Mouse (Mus musculus): ENCODE data around the gene Timm17b.
"Not testable (repeated sequence)": the region's sequence is repeated elsewhere in the genome, so short reads cannot be mapped to it uniquely, and the experiment has no call there.

Gene Timm17b

DNA sequence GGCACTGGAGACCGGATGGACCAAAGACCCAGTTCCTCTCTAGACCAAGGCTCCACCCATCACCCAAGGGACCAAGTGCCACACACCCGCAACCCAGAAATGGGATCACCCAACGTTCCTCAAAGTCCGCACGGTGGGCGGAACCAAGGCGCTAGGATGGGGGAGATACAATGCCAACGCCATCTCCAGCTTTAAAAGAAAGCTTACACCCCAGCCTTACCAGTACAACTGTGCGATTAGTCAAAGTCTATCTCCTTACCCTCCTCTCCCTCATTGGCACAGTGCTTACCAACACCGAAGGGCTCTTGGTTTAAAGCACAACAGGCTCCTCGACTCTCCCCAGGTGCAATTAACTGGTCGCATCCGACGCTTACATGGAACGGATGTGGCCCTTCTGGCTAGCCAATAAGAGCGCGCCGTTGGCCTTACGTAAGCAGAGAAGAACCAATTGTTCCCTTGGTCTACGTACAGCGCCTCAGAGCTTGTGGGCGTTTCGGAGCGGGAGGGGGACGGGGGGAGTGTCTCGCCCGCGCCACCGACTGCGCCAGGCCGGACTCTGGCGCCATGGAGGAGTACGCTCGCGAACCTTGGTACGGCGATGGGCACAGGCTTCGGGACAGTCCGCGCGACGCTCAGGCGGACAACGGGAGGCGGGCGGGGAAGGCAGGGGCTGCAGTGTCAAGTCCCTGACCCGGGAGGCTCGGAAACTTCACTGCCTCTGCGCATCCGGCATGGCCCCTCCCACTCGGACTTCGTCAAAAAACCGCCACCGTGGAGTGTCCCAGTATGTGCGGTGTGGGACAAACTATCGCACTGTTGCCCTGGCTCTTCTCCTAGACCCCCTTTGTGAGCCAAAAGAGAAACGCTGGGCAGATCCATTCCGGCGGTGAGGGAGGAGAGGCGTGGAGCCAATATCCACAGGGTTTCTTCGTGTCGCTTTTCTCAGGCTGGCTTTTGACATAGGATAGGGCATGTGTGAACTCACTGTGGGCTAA lies at the start of gene Timm17b, which contains the start of gene Pqbp1:
TSS of gene Timm17b (plus strand) at position 478 of the 995 bp plus-strand sequence.
TSS of gene Pqbp1 (minus strand) at position 390 of the 995 bp plus-strand sequence.
- peak; percentile 87 for DNase-seq

DNA sequence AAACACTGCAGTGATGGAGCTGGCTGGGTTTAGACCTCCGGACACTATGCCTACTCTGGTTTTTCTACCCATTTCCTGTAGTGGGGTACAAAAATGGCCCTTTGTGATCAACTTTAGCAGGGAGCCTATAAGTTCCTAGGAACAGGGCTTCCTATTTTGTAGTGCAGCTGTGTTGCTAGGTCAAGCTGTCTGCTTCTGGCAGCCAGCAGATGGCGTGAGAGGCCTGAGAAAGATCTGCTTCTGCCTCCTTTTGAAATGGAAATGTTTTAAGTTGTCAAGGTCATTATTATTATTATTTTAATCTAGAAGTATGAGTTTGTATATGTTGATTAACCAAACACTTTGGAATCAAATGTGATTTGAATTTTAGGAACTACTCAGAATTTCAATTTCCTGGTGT lies 44.6 kb upstream of the Timm17b start:
- peak; percentile 43 for DNase-seq

DNA sequence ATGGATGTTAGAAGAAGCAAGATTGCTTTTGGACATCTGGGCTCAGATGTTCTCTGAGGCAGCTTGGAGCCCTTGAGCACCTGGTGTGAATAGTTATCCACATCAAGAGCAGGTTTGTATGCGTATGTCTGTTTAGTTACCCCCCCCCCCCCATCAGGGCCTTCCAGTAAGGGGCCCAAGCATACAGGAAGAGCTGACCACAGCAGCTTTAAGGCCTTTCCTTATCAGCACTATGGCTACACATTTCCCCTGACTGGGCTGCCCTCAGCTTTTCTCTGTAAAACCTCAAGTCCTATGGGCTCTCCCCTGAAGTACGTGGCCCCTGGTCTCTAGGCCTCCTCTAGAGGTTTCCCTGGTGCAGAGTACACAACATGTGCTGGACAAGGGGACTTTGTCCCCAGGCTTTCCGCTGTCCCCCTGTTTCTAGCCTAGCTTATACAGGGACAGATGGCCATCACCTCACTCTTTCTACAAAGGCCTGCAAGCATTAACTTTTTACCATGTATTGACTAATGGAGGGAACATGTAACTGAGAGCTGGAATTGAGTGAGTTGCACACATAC lies 39.9 kb upstream of the Timm17b start:
- no peak for DNase-seq

DNA sequence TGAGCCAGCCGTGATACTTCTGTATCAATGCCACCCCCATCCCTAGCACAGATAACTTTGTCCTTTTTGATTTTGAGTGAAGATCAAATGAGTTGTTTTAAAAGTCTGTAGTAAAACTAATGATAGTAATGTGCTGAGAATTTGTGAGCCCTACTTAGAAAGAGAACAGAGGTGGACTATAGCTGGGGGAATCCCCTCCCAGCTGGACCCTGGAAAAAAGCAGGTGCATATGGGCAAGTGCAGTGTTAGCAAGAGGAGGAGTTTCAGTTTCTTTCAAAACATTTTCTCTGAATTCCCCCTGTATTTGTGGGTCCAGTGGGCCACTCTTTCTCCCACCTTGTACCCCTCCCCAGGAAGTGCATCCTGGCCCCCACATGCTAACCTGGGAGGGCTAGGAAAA lies 36.0 kb upstream of the Timm17b start:
- no peak for DNase-seq

DNA sequence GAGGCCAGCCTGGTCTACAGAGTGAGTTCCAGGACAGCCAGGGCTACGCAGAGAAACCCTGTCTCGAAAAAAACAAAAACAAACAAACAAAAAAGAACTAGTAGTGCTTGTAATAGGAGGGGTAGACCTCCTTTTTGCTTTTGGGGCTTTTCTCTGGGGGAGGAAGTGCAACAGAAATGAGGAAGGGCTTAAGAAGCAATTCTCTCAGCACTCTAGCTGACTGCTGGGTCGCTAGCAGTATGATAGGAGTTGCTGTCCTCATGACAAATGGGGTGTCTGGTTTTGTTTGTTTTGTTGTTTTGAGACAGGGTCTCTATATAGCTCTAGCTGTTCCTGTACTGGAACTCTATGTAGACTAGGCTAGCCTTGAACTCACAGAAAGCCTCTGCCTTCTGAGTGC lies 34.6 kb upstream of the Timm17b start:
- DNase-seq: no peak

DNA sequence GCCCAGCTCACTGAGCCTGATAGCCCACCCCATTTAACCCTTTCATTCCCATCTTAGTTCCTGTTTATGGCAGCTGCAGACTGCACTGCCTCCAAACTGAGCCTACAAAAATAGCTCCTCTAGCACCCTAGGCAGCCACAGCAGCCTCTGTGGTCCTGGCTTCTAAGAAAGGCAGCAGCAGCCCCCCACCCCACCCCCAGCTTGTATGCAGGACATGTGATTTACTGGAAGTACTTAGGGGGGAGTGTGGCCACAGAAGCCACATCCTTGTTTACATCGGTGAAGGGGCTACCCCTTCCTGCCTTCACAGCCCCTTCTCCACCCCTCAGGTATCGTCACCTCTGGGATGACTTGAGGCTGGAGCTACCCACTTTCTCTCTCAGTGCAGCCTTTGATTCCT lies 33.8 kb upstream of the Timm17b start:
- no peak for DNase-seq

DNA sequence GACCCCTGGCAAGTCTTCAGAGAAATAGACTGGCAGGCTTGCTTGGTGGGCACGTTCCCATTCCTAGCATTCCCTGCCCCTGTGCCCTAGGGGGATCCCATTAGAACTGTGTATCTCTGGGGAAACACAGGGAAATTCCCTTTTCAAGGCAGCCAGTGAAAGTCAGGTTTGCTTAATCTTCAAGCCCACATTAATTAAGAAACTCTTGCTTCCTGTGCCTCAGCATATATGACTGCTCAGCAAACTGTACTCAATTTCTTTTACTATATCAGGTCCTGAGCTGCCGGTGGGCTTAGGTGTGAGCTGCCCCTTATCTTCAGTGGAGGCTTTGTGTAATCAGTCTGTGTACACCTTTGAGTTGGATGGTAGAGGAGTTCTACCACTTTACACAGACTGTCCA lies 33.4 kb upstream of the Timm17b start:
- DNase-seq: no peak

DNA sequence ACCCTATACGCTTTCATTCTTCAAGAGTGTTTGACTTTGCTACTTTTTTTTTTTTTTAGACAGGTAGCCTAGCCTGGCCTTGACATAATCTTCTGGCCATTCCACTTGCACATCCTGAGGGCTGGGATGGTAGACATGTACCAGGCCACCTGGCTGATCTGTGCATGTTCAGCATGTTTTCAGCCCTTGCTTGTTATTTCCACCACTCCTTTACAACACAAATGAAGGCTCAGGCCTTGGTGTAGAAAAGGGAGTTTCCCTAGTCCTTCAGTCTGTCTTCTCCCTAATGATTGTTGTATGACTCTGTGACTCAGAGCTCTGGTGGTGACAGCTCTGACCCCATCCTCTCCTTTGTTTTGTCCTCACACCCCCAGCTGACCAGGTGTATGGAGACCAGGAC lies 32.0 kb upstream of the Timm17b start:
- DNase-seq: no peak

DNA sequence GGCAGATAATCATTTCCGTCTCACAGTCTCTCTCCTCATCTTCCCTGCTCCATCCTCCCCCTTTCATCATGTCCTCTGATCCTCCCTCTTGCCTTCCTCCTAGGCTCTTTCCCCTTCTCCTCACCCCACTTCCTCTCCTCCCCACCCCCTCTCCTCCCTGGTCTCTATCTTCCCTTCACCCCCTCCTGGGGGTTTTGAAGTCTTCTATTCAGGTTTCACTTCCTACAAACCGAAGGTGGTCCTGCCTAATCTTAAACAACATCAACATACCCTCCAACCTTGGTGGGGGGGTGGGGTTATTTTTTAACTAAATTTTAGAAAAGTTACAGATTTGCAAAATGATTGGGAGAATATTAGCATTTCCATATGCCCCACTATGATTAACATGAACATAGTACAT lies 30.7 kb upstream of the Timm17b start:
- DNase-seq: no peak

DNA sequence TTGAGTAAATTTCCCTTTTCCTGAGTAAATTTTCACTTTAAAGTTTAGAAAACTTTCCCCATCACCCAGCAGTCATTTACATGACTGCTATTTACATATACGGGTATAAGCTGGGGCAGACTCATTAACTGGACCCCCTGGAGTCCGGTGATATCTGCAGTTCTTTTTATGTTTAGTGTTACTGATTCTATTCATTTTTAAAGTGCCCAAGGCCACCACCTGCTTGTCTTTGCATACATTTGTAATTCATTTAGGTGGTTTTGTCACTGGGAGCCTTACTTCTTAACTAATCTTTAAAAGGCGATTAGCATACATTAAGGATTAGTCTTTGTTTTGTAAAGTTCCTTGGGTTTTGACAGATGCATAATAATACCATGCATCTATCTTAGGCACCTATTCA lies 29.3 kb upstream of the Timm17b start:
- no peak for DNase-seq

DNA sequence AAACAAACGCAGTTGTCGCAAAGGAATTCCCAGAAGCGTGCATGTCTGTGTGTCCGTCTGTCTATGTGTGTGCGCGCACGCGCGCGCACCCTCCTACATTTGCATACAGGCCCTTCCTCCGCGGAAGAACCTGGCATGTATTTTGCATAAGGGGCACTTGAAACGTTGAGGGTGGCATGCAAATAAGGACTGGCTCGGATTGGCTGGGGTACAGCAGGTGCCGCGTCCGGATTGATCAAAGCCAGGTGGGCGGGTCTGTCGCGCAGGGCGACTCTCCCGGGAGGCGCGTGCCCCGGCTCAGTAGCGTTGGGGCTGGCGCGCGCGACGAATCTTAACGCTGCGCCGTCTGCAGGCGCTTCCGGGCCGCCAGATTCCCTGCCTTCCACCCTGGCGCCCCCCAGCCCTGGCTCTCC lies 21.1 kb upstream of the Timm17b start, which contains the start of gene Pim2:
TSS of gene Pim2 (plus strand) at position 256 of the 413 bp plus-strand sequence.
- peak; percentile 92 for DNase-seq

DNA sequence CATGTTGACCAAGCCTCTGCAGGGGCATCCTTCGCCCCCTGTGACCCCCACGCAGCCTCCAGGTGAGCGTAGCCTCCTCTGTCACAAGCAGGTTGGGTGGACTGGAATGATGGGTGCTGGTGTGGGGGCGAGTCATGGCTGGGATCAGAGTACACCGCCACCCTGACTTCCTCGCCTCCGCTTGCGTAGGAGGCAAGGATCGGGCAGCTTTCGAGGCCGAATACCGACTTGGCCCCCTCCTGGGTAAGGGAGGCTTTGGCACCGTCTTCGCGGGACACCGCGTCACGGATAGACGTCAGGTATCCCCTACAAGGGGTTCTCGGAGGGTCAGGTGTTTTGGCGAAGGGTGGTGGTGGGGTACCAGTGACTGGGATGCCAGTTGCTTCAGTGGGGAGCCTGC lies 20.7 kb upstream of the Timm17b start:
- DNase-seq: peak; percentile 36

DNA sequence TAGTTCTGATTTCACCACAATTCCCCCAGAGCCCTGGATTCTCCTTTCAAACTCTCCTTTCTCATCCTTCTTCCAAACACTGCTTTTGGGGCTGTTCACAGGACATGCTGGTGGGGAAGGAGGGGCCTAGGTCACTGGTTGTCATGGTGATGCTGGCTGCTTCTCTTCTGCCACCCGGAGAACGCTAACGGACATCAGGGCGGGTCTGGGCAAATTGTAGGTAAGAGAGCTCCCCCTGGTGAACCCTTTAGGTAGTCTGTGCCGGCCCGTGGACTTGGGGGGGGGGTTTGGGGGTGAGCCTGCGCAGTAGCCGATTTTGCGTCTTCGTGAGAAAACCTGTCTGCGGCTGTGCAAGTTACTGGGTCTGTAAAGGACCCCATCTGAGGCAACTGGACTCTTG lies 19.3 kb upstream of the Timm17b start:
- DNase-seq: peak; percentile 60

DNA sequence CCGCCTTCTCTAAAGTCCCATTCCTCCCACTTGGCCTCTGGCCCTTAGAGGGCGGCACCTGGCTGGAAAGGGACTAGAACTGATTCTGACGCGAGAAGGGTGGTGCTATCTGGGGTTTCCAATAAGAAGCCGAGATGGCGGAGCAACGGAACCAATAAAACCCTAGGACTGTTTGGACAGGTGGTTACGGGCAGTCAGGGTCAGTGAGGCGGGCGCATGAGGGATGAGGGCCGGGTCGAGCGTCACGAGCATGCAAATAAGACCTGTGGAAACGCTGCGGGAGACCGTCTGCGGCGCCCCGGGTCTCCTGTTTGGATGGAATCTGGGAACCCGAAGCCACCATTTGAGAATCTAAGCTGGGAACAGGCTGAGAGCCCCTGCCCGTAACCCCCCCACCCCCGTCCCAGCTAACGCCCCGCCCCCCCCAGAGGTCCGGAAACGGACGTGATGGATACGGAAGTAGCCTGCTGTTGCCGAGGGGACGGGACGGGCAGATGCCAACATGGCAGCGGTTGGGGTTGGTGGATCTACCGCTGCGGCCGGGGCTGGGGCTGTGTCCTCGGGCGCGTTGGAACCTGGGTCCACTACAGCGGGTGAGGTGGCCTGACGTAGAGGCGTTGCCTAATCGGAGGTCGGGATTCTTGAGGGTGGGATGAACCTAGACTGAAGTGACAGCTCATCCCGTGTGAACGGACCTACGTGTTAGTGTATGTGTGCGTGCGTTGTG lies 15.2 kb upstream of the Timm17b start, which contains the start of gene Slc35a2:
TSS of gene Slc35a2 (plus strand) at position 188 of the 727 bp plus-strand sequence.
- peak; percentile 70 for DNase-seq

DNA sequence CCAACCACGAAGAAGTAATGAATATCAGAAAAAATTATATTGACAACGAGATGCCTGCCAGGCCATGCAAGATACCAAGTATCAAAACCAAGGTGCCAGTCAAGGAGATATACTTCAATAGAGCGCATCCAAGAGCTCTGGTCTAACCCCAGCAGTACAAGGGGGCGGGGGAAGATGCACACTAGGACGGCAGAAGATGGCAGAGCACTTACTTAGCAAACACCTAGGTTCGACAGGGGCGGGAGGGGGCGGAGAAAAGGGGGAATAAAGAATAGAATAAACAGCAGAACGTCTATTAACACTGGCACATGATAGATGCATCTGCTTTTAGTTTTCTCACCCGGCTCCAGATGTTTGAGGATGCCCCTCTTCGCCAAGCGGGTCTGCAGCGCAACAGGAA lies 946 bp upstream of the Timm17b start:
- DNase-seq: peak; percentile 35

DNA sequence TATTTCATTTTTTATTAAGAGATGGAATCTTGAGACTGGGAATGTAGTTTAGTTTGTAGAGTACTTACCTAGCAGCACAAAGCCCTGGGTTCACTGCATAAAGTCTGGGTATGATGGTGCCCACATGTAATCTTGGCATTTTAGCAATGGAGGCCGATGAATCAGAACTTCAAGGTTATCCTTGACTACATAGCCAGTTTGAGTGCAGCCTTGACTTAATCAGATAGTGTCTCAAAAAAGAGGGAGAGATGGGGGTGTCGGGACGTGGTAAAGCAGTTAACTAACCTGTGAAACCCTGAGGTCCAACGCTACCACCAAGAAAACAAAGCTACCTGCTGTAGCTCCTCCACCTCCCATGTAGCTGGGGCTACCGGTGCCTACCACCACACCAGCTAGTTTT lies 5.3 kb downstream of the Timm17b start:
- no peak for DNase-seq

DNA sequence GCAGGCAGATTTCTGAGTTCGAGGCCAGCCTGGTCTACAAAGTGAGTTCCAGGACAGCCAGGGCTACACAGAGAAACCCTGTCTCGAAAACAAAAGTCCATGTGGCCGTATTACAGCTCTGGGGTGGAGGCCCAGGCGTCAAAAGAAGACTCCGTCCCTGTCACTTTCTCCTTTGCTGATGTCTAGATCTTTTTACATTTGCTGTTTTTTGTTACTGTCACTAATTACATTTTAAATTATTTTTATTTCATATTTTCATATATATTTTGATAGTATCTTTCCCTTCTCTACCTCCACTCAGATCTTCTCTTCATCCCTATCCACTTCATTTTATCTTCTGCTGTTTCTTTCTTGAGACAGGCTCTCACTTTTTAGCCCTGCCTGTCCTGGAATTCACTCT lies 8.6 kb downstream of the Timm17b start, which contains the start of gene Gm10491:
TSS of gene Gm10491 (minus strand) at position 101 of the 400 bp plus-strand sequence.
- no peak for DNase-seq

DNA sequence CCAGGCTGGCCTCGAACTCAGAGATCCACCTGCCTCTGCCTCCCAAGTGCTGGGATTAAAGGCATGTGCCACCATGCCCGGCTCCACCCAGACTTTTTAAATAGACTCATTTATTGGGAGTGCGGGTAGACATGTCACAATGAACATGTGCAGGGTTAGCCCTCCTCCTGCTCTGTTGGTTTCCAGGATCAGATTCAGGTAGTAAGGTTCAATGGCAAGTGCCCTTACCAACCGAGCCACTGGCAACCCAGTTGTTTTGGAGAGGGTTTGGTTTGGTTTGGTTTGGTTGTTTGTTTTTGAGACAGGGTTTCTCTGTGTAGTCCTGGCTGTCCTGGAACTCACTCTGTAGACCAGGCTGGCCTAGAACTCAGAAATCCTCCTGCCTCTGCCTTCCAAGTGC lies 10.1 kb downstream of the Timm17b start, which contains the start of gene Gm10490:
TSS of gene Gm10490 (plus strand) at position 301 of the 400 bp plus-strand sequence.
- not testable (repeated sequence) for DNase-seq

DNA sequence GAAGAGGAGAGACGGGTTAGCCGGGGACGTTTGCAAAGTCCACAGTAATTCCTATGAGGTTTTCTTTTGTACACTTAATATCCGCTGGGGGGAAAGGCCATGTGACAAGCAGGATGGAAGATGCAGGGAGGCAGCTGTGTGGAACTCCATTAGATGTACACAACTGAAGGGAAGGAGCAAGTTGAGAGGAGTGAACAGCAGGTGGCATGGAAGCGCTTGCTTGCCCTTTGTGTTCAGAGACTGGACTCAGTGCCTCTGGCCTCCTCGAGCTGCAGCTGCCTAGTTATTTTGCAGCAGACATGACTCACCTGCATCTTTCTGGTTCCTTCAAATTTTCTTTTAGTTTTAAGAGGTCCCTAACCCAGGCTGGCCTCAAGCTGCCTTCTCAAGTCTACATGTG lies 11.3 kb downstream of the Timm17b start:
- no peak for DNase-seq

DNA sequence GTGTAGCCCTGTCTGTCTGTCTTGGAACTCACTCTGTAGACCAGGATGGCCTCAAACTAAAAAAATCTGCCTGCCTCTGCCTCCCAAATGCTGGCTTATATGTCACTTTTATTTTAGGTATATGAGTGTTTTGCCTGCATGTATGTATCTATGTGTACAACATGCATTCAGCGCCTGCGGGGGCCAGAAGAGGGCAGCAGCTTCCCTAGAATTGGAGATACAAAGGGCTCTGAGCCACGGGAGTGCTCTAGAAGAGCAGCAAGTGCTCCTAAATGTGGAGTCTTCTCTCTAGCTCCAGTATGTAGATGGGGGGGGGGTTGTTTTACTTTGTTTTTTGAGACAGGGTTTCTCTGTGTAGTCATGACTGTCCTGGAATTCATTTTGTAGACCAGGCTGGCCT lies 16.5 kb downstream of the Timm17b start:
- peak; percentile 41 for DNase-seq

DNA sequence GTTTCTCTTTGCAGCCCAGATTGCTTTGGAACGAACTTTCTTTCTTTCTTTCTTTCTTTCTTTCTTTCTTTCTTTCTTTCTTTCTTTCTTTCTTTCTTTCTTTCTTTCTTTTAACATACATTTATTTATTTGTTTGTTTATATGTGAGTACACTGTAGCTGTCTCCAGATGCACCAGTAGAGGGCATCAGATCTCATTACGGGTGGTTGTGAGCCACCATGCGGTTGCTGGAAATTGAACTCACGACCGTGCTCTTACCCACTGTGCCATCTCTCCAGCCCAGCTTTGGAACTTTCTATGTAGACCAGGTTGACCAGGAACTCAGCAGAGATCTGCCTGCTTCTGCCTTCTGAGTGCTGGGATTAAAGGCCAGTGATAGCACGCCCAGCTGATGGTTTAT lies 18.8 kb downstream of the Timm17b start:
- DNase-seq: not testable (repeated sequence)

DNA sequence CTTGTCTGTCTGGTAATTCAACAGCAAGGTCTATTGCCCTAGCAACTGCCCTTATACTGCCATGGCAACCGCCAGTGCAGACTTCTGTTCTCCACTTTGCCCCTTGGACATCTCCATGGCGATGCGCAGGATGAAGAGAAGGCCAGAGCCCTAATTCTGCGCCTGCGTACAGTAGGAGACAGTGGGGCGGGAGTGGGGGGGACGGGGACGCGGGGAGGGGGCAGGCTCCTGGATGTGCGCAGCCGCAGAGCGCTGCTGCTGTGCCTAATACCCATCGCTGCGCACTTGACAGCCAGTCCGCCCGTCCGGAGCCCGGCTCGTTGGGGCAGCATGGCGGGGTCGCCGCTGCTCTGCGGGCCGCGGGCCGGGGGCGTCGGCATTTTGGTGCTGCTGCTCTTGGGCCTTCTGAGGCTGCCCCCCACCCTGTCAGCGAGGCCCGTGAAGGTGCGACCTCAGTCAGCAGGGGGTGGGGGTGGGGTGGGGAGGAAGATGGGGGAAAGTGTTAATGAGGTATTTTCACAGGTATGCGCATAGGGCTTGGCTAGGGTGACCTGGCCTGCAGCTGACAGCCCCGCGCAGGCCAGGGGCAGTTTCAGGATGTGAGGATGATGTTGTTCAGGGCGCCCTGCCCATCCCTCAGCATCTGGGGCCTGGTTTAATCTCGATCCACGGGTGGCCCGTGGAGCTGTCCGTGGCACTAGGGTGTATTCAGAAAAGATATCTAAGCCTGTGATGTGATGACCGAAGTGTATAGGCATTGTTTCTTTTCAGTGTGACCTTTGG lies 20.6 kb downstream of the Timm17b start, which contains the start of gene Pcsk1n:
TSS of gene Pcsk1n (plus strand) at position 222 of the 783 bp plus-strand sequence.
- no peak for DNase-seq

Measured in thymus, postnatal 14 days (tissue).